Mouse (Mus musculus) kidney, embryonic 16.5 days (tissue): ENCODE data around the gene Actl7a. TPM values are rescaled to one million over a fixed set of nuclear protein-coding genes. Genes with fewer than 3 reads are reported as not detected.

Experiments used
- ATAC-seq: fragments of 200-750 bp; cut with Nextera tagmentation; 2 replicates; pipeline ENCODE4 v1.8.0; 2017; ENCODE audit warnings: moderate TSS enrichment; ENCODE audit not compliant: low FRiP score, low TSS enrichment
- H3K27ac ChIP-seq: fragments of 300-500 bp; sonication (generic); 2 replicates; pipeline ENCODE4 v1.5.1; 2014; ENCODE audit warnings: low read length
- H3K27me3 ChIP-seq: fragments of 300-500 bp; sonication (generic); 2 replicates; pipeline ENCODE4 v1.6.1; 2014; ENCODE audit warnings: low read length, control low read depth, mixed read lengths; ENCODE audit not compliant: insufficient read depth
- H3K36me3 ChIP-seq: fragments of 300-500 bp; sonication (generic); 2 replicates; pipeline ENCODE4 v1.6.1; 2014; ENCODE audit warnings: low read length, control low read depth, mixed read lengths; ENCODE audit not compliant: insufficient read depth
- H3K4me1 ChIP-seq: fragments of 300-500 bp; sonication (generic); 2 replicates; pipeline ENCODE4 v1.6.1; 2014; ENCODE audit warnings: low read length, control low read depth, mixed read lengths; ENCODE audit not compliant: insufficient read depth
- H3K4me2 ChIP-seq: fragments of 300-500 bp; sonication (generic); replicated peaks from 2 replicates; pipeline ENCODE4 v1.6.1; 2014; ENCODE audit warnings: low read depth, low read length
- H3K4me3 ChIP-seq: fragments of 300-500 bp; sonication (generic); 2 replicates; pipeline ENCODE4 v1.5.1; 2014; ENCODE audit warnings: mild to moderate bottlenecking, low read length
- H3K9ac ChIP-seq: fragments of 300-500 bp; sonication (generic); replicated peaks from 2 replicates; pipeline ENCODE4 v1.6.1; 2014; ENCODE audit warnings: low read length
- H3K9me3 ChIP-seq: fragments of 300-500 bp; sonication (generic); 2 replicates; pipeline ENCODE4 v1.6.1; 2016; ENCODE audit warnings: low read length, control low read depth
- WGBS: fragments of 180-500 bp; shearing (Covaris S2); extraction: QIAGEN DNeasy Blood & Tissue Kit; methylation state at CpG from one replicate; pipeline ENCODE4 v1.1.7; 2014; 5-methylcytosine and 5-hydroxymethylcytosine counted together
- polyA plus RNA-seq: library from polyadenylated mRNA; unstranded; fragments of >200 nt; fragmentation: Nextera tagmentation; extraction: Ambion mirVana; gene quantifications from 2 replicates; pipeline ENCODE4 v1.2.1, GENCODE M21; 2015

The Actl7a gene
- polyA plus RNA-seq, 1 experiment from 2014 or later = not detected

DNA sequence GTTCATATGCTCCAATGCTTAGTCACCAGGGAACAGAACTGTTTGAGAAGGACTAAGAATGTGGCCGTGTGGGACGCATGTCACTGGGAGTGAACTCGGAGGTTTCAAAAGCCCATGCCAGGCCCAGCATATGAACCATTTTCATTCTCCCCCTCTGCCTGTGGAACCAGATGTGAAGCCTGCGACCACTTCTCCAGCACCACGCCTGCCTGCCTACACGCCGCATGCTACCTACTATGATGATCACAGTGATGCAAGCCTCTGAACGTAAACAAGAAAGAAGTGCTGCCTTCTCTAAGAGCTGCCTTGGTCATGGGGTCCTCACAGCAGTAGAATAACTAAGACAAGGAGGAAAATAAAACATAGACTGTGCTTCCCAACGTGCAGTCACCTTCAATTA lies 4.2 kb downstream of the Actl7a start:
- ATAC-seq = no peak
- H3K4me3 ChIP-seq = no peak overlapping the region
- H3K27me3 ChIP-seq = no peaks in the 10 kb centered on the region
- no peak overlapping the region for H3K27ac ChIP-seq
- WGBS = 94% methylated on average over 9 of the region's 9 CpGs
- peaks cover 40% of the 10 kb centered on the region for H3K36me3 ChIP-seq
- no peak overlapping the region for H3K9ac ChIP-seq
- H3K9me3 ChIP-seq = no peaks in the 10 kb centered on the region
- no peaks in the 10 kb centered on the region for H3K4me1 ChIP-seq
- H3K4me2 ChIP-seq = no peak overlapping the region

DNA sequence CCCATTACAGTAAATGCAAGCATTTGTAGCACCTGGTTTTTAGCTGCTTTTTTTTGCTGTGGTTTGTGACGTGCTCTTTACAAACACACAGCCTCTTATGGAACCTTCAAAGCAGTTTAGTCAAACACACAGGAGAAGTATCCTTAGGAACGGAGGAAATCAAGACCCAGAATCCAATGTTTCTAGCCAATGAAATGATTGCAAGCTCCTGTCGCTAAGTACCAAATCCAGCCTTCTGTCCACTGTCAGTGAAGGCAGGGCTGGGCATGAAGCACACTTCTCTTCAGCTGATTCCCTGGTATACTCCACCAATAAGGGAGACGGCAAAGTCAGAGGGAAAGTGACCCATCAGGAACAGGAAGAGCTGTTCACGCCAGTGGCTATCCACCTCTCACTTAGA lies 12.8 kb downstream of the Actl7a start:
- peaks cover 85% of the 10 kb centered on the region for H3K36me3 ChIP-seq
- ATAC-seq = no peak
- H3K9ac ChIP-seq = no peak overlapping the region
- H3K27me3 ChIP-seq = no peaks in the 10 kb centered on the region
- no peak overlapping the region for H3K4me3 ChIP-seq
- WGBS = 95% methylated on average over 5 of the region's 5 CpGs
- no peaks in the 10 kb centered on the region for H3K4me1 ChIP-seq
- no peaks in the 10 kb centered on the region for H3K9me3 ChIP-seq
- H3K27ac ChIP-seq = no peak overlapping the region
- H3K4me2 ChIP-seq = no peak overlapping the region

GRCm38 (mm10) chr4:56756966-56757600 lies 13.9 kb downstream of the Actl7a start:
- H3K27ac ChIP-seq = no peak overlapping the region
- WGBS = 91% methylated on average over 10 of the region's 10 CpGs
- no peaks in the 10 kb centered on the region for H3K27me3 ChIP-seq
- H3K4me2 ChIP-seq = no peak overlapping the region
- no peaks in the 10 kb centered on the region for H3K9me3 ChIP-seq
- no peaks in the 10 kb centered on the region for H3K4me1 ChIP-seq
- H3K36me3 ChIP-seq = peaks cover 84% of the 10 kb centered on the region
- H3K4me3 ChIP-seq = no peak overlapping the region
- H3K9ac ChIP-seq = no peak overlapping the region
- ATAC-seq = no peak

- no peak overlapping the region for H3K9ac ChIP-seq
- no peak overlapping the region for H3K27ac ChIP-seq
- WGBS = 93% methylated on average over 1 of the region's 1 CpGs
- H3K4me2 ChIP-seq = no peak overlapping the region
- H3K4me3 ChIP-seq = no peak overlapping the region
- ATAC-seq = no peak
- no peaks in the 10 kb centered on the region for H3K9me3 ChIP-seq
- no peaks in the 10 kb centered on the region for H3K27me3 ChIP-seq
- no peaks in the 10 kb centered on the region for H3K4me1 ChIP-seq
- peaks cover 86% of the 10 kb centered on the region for H3K36me3 ChIP-seq
Measured at GRCm38 (mm10) chr4:56757693-56758092, 14.5 kb downstream of the Actl7a start.

DNA sequence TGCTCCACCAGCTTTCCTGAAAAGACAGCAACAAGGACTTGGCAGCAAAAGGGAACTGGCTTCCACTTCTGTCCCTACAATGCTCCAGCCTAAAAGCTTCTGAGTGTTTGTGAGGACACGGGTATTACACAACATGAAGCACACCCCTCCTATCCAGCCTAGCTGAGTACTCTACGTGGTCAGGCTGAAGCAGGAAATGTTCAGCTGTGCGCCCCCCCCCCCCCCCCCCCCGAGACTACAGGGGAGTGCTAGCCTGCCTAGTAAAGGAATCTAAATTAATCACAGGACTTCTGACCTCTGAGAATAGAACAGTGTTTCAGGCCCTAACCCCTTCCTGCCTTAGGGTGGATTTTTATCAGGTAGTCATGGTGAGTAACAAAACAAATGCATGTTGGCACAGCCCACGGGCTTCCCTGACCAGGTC lies 24.7 kb downstream of the Actl7a start:
- Histone ChIP-seq H3K9me3 (no peaks in the 10 kb centered on the region), H3K27me3 (no peaks in the 10 kb centered on the region), H3K4me3 (no peak overlapping the region), H3K4me2 (no peak overlapping the region), H3K4me1 (no peaks in the 10 kb centered on the region), H3K27ac (no peak overlapping the region), H3K9ac (no peak overlapping the region), H3K36me3 (peaks cover 79% of the 10 kb centered on the region)
- ATAC-seq = no peak
- WGBS = 75% methylated on average over 5 of the region's 5 CpGs

DNA sequence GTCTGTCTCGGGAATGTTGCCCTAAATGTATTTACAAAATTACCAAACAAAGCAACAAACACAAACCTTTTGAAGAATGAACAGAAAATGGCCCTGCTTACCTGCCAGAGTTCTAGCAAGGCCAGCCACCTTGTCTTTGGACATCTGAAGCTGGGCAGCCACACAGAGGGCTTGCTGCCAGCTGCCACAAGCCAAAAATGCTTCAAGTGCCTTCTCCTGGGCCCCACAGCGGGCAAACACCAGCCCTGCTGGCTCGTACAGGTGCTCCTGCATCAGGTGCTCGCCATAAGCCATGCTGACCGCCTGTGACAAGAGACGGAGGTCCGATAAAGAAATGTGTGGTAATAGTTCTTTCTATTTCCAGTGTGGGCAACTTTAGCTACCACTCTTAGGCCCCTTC lies 25.7 kb downstream of the Actl7a start:
- Histone ChIP-seq H3K27ac (no peak overlapping the region), H3K4me1 (no peaks in the 10 kb centered on the region), H3K36me3 (peaks cover 88% of the 10 kb centered on the region), H3K4me3 (no peak overlapping the region), H3K9ac (no peak overlapping the region), H3K27me3 (no peaks in the 10 kb centered on the region), H3K4me2 (no peak overlapping the region), H3K9me3 (no peaks in the 10 kb centered on the region)
- 93% methylated on average over 7 of the region's 7 CpGs for WGBS
- ATAC-seq = no peak

- Histone ChIP-seq H3K4me3 (no peak overlapping the region), H3K36me3 (peaks cover 86% of the 10 kb centered on the region), H3K4me1 (no peaks in the 10 kb centered on the region), H3K4me2 (no peak overlapping the region), H3K27ac (no peak overlapping the region), H3K9me3 (no peaks in the 10 kb centered on the region), H3K9ac (no peak overlapping the region), H3K27me3 (no peaks in the 10 kb centered on the region)
- 72% methylated on average over 1 of the region's 1 CpGs for WGBS
- no peak for ATAC-seq
Measured at GRCm38 (mm10) chr4:56771065-56771464, 27.9 kb downstream of the Actl7a start.

GRCm38 (mm10) chr4:56791373-56791772 lies 48.2 kb downstream of the Actl7a start:
- no peak overlapping the region for H3K4me3 ChIP-seq
- no peaks in the 10 kb centered on the region for H3K4me1 ChIP-seq
- no peaks in the 10 kb centered on the region for H3K27me3 ChIP-seq
- no peaks in the 10 kb centered on the region for H3K9me3 ChIP-seq
- H3K4me2 ChIP-seq = no peak overlapping the region
- H3K27ac ChIP-seq = no peak overlapping the region
- no peak overlapping the region for H3K9ac ChIP-seq
- WGBS = 42% methylated on average over 1 of the region's 1 CpGs
- peaks cover 78% of the 10 kb centered on the region for H3K36me3 ChIP-seq
- no peak for ATAC-seq

Other genes starting within 250 kb of the Actl7a start
- not detected in 2 replicates for gene Gm26657, start 3.3 kb upstream of the Actl7a start, polyA plus RNA-seq
- gene Actl7b, start 2.0 kb upstream of the Actl7a start, polyA plus RNA-seq = not detected in 2 replicates
- gene Elp1, start 58.9 kb downstream of the Actl7a start, polyA plus RNA-seq = 44.2 and 50.6 TPM in 2 replicates
- gene Fam206a, start 58.9 kb downstream of the Actl7a start, polyA plus RNA-seq = 17.9 and 20.6 TPM in 2 replicates
- 38.7 and 39.7 TPM in 2 replicates for gene Ctnnal1, start 121.8 kb downstream of the Actl7a start, polyA plus RNA-seq
- gene Tmem245, start 204.0 kb downstream of the Actl7a start, polyA plus RNA-seq = 9.1 and 9.6 TPM in 2 replicates
- 0.30 and 0.55 TPM in 2 replicates for gene Frrs1l, start 247.0 kb downstream of the Actl7a start, polyA plus RNA-seq